Mouse (Mus musculus) testis, postnatal 14 days (tissue): ENCODE results near the gene 1600014C10Rik.

Experiments
- DNase-seq: peaks from one replicate; pipeline ENCODE4 v3.0.0; 2021; ENCODE audit warnings: low spot score

Gene 1600014C10Rik

GRCm38 (mm10) chr7:38184418-38184745 lies 1.4 kb downstream of the 1600014C10Rik start:
- DNase-seq: no peak

GRCm38 (mm10) chr7:38184786-38185185 lies 1.8 kb downstream of the 1600014C10Rik start:
- DNase-seq: no peak

- no peak for DNase-seq
Observed at GRCm38 (mm10) chr7:38186861-38187260, 3.8 kb downstream of the 1600014C10Rik start.

GRCm38 (mm10) chr7:38187796-38188195 lies 4.8 kb downstream of the 1600014C10Rik start:
- DNase-seq: no peak

- no peak for DNase-seq
Observed at GRCm38 (mm10) chr7:38188281-38189075, 5.5 kb downstream of the 1600014C10Rik start.

- no peak for DNase-seq
Observed at GRCm38 (mm10) chr7:38189136-38189982, 6.3 kb downstream of the 1600014C10Rik start.

- peak; percentile 41 for DNase-seq
Observed at GRCm38 (mm10) chr7:38190056-38190835, 7.2 kb downstream of the 1600014C10Rik start.

- no peak for DNase-seq
Observed at GRCm38 (mm10) chr7:38191146-38191545, 8.1 kb downstream of the 1600014C10Rik start.

- DNase-seq: peak; percentile 37
Observed at GRCm38 (mm10) chr7:38191571-38191970, 8.6 kb downstream of the 1600014C10Rik start.

- DNase-seq: no peak
Observed at GRCm38 (mm10) chr7:38199907-38200605, 17.0 kb downstream of the 1600014C10Rik start.

- peak; percentile 84 for DNase-seq
Observed at GRCm38 (mm10) chr7:38200606-38201289, 17.7 kb downstream of the 1600014C10Rik start.

- DNase-seq: no peak
Observed at GRCm38 (mm10) chr7:38201290-38201658, 18.3 kb downstream of the 1600014C10Rik start.

- no peak for DNase-seq
Observed at GRCm38 (mm10) chr7:38204314-38204713, 21.3 kb downstream of the 1600014C10Rik start.

- DNase-seq: no peak
Observed at GRCm38 (mm10) chr7:38205801-38206200, 22.8 kb downstream of the 1600014C10Rik start.

GRCm38 (mm10) chr7:38206564-38206963 lies 23.5 kb downstream of the 1600014C10Rik start:
- DNase-seq: no peak

GRCm38 (mm10) chr7:38208969-38209368 lies 26.0 kb downstream of the 1600014C10Rik start:
- DNase-seq: no peak

GRCm38 (mm10) chr7:38209478-38210152 lies 26.6 kb downstream of the 1600014C10Rik start:
- DNase-seq: no peak

- DNase-seq: no peak
Observed at GRCm38 (mm10) chr7:38212651-38213062, 29.6 kb downstream of the 1600014C10Rik start.

- DNase-seq: no peak
Observed at GRCm38 (mm10) chr7:38214473-38215214, 31.6 kb downstream of the 1600014C10Rik start.

GRCm38 (mm10) chr7:38215281-38215680 lies 32.3 kb downstream of the 1600014C10Rik start:
- no peak for DNase-seq
